Mouse (Mus musculus): ENCODE results near the gene Phlda2.
"Not testable (repeated sequence)": the region's sequence is repeated elsewhere in the genome, so short reads cannot be mapped to it uniquely, and the experiment has no call there.

The Phlda2 gene

GRCm38 (mm10) chr7:143502418-143503200 is at the start of gene Phlda2:
Gene Phlda2 (minus strand): TSS chr7:143503150.
- peak; percentile 67 for DNase-seq

GRCm38 (mm10) chr7:143549588-143550220 is 46.8 kb upstream of the Phlda2 start:
- DNase-seq, result no peak

GRCm38 (mm10) chr7:143548976-143549457 is 46.1 kb upstream of the Phlda2 start, which contains the start of gene Nap1l4:
Gene Nap1l4 (minus strand): TSS chr7:143549106.
- peak; percentile 97 for DNase-seq

GRCm38 (mm10) chr7:143548231-143548961 is 45.4 kb upstream of the Phlda2 start:
- no peak for DNase-seq

GRCm38 (mm10) chr7:143546554-143546953 is 43.6 kb upstream of the Phlda2 start:
- DNase-seq, result no peak

GRCm38 (mm10) chr7:143544368-143544767 is 41.4 kb upstream of the Phlda2 start:
- DNase-seq, result peak; percentile 51

- no peak for DNase-seq
Measured at GRCm38 (mm10) chr7:143538671-143539070, 35.7 kb upstream of the Phlda2 start.

- DNase-seq, result not testable (repeated sequence)
Measured at GRCm38 (mm10) chr7:143538229-143538628, 35.3 kb upstream of the Phlda2 start.

GRCm38 (mm10) chr7:143536251-143536650 is 33.3 kb upstream of the Phlda2 start:
- no peak for DNase-seq

GRCm38 (mm10) chr7:143533284-143533683 is 30.3 kb upstream of the Phlda2 start:
- no peak for DNase-seq

- DNase-seq, result peak; percentile 24
Measured at GRCm38 (mm10) chr7:143532410-143532809, 29.5 kb upstream of the Phlda2 start.

GRCm38 (mm10) chr7:143519333-143519732 is 16.4 kb upstream of the Phlda2 start:
- DNase-seq, result no peak

GRCm38 (mm10) chr7:143514416-143514768 is 11.4 kb upstream of the Phlda2 start:
- DNase-seq, result no peak

GRCm38 (mm10) chr7:143513763-143514415 is 10.9 kb upstream of the Phlda2 start:
- DNase-seq, result no peak

GRCm38 (mm10) chr7:143511335-143511712 is 8.4 kb upstream of the Phlda2 start:
- no peak for DNase-seq

GRCm38 (mm10) chr7:143510593-143511334 is 7.8 kb upstream of the Phlda2 start:
- DNase-seq, result no peak

- DNase-seq, result peak; percentile 46
Measured at GRCm38 (mm10) chr7:143509566-143509965, 6.6 kb upstream of the Phlda2 start.

GRCm38 (mm10) chr7:143506675-143507074 is 3.7 kb upstream of the Phlda2 start:
- peak; percentile 81 for DNase-seq

GRCm38 (mm10) chr7:143506271-143506670 is 3.3 kb upstream of the Phlda2 start:
- DNase-seq, result no peak

- DNase-seq, result peak; percentile 91
Measured at GRCm38 (mm10) chr7:143505823-143506222, 2.9 kb upstream of the Phlda2 start.

GRCm38 (mm10) chr7:143505411-143505810 is 2.5 kb upstream of the Phlda2 start:
- DNase-seq, result no peak

GRCm38 (mm10) chr7:143503926-143504325 is 976 bp upstream of the Phlda2 start:
- no peak for DNase-seq

Measured in kidney, postnatal 10 days (tissue).